Mouse (Mus musculus): ENCODE results near the gene Ripk1. TPM values are rescaled to one million over a fixed set of nuclear protein-coding genes. Genes with fewer than 3 reads are reported as not detected.

Ripk1 gene
- 1.0 and 1.5 TPM in 2 replicates for polyA plus RNA-seq (2021; fragmentation: Nextera tagmentation)
- long read RNA-seq, experiment 1, transcript Ripk1-201 (11 exons, 3,266 nt), result major isoform, 6 of 7 reads
- long read RNA-seq, experiment 1, partial matches to known transcripts, result 0 of 7 reads
- long read RNA-seq, experiment 1, other reads (novel, unspliced or antisense), result 1 of 7 reads
- long read RNA-seq, experiment 2, partial matches to known transcripts, result 1 of 1 reads
- long read RNA-seq, experiment 2, other reads (novel, unspliced or antisense), result 0 of 1 reads

DNA sequence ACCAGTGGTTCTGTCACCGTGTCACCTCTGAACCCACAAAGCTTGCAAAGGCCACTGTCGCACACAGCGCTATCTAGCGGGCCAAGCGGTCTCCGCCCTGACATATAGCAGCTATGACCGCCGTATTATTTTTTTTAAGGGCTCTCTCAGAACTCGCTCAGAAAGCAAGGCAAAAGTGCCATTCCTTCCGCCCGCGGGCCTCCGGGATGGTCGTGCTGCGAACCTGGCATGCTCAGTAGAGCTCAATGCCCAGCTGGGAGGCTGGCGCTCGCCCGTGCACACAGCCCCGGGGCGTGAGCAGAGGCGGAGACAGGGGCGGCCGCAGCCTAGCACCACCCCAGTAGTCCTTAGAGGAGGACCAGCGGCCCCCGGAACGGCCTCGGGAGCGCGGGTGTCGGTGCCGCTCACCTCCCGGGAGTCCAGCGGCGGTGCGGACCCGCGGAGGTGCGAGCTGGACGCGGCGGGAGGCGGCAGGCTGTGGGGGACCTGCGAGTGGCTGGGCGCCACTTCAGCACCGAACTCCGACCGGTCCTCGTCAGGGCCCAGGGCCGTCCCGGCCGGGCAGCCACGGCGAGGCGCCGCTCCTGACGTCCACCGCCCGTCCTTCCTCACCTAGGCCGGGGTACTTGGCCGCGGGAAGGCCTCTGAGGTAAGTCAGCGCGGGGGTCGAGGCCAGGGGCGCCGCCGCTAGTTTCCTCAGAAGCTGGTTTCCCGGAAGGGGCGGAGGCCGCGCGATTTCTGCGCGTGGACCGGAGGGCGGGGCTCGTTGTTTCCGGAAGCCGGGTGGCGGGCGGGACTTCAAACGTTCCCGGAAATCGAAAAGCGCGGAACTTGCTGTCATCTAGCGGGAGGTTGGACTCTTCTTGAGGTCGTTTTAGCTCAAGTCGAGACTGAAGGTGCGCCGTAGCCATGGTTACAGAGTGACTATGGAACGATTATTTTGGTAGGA, at the start of gene Ripk1, which contains the start of gene Serpinb6a:
TSS of gene Ripk1 (plus strand) at position 306 of the 949 bp plus-strand sequence.
TSS of gene Serpinb6a (minus strand) at position 737 of the 949 bp plus-strand sequence.

DNA sequence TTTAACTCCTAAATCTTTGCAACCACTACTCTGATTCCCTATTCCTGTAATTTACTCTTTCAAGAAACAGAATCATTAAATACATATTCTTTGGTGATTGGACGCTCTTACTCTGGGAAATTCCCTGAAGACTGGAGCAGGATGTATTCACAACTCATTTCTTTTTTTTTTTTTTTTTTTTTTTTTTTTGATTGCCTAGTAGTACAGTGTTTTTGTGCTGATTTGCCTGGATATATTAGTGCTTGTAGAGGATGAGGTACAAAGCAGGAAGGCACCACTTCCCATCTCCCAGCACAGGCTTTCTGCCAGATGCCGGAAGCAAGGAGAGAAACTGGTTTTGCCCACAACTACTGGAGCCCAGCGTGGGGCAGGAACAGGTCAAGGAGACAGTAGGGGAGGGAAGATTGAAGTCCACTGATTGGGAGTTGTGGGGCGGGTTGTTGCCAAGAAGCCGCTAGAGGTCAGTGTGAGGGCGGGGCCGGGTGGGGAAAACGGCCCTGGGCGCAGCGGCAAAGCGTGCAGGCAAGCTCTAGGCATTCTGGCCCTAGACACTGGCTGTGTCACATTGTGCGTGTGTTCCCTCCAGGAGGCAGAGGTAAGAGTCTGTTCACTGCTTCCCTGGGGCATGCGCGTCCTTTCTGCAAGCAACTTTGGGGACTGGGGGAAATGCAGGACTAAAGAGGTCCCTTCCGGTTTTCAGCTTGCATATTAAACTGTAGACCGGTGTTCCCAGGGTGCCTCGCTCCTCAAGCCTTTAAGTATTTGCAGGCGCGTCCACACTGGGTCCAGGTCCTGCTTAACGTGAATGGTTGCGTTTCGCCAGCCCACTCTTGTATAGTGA, 37.7 kb upstream of the Ripk1 start, which contains the start of gene Nqo2:
TSS of gene Nqo2 (plus strand) at position 482 of the 841 bp plus-strand sequence.

DNA sequence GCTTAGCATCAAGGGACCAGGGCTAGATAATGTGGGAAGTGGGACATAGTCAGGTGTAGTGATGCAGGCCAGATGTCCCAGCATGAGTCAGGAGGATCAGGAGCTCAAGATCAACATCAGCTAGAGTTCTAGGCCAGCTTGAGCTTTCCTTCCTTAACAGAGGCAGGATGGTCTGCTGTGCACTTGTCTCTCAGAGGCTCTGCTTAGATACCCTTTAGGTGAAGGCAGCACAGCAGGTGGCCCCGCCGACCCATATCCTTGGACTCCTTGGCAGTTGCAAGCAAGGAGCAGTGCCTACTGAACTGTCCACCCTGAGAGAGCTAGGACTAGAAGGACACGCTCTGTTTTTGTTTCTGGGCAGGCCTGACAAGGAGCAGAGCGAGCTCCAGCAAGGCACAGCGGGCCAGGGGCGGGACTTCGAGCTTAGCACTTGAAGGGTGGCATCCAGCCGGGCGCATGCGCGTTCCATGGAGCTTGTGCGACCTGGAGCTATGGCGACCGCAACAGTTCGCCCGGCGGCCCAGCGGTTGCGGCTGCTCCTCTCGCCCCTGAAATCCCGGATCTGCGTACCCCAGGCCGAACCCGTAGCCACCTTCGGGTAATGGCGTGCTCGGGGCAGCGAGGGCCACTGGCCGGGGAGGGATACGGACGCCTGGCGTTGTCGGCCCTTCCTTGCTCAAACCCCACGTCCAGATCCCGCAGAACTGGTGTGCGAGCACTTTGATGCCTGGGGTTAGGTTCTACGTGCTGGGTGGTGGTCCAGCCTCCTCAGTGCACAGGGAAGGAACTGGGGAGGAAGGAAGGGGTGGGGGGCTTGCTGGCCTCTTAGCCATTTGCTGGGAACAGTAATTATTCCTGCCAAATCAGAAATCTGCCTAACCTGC, 35.3 kb downstream of the Ripk1 start, which contains the start of gene Bphl:
TSS of gene Bphl (plus strand) at position 426 of the 884 bp plus-strand sequence.

DNA sequence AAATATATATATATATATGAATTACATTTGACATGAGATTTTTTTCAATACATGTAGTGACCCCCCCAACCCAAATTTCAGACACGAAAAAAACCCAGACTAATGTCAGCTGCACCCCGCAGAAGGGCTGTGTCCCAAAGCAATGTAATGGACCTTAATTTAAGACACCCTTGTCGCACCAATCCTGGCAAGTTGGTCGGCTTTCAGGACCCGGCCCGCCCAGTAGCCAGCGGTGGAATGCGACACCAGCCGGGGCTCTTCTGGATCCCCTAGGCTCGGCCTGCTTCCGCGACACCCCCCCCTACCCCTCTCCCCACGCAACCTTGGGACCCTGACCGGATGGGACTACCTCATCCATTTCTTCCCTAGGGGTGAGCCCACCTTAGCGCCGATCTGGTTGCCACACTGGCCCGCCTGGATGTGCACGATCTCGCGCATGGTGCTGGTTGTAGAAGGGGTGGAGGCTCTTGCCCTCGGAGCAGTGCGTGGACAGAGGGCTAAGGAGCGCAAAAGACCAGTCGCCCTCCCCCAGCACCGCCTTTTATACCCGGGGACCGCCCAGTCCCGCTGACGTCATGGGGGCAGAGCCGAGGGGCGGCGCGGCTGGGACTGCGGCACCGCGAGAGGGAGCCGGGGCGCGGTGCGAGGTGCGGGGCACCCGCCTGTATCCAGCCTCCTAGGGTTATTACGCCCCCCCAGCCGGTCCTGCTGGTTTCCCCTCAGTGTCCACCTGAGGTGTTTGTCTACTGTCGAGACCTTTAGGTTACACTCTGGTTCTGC, 75.5 kb downstream of the Ripk1 start, which contains the start of gene Tubb2a:
TSS of gene Tubb2a (minus strand) at position 516 of the 780 bp plus-strand sequence.

Other genes starting within 250 kb of the Ripk1 start
- not detected in 2 replicates for gene Serpinb6e, start 159.0 kb upstream of the Ripk1 start, polyA plus RNA-seq (2021; fragmentation: Nextera tagmentation)
- 0.38 TPM in 1 of 2 replicates, not detected in the other for gene Serpinb6c, start 96.7 kb upstream of the Ripk1 start, polyA plus RNA-seq (2021; fragmentation: Nextera tagmentation)
- 7.5 TPM in 2 replicates for gene Nqo2, start 37.7 kb upstream of the Ripk1 start, polyA plus RNA-seq (2021; fragmentation: Nextera tagmentation)
- 57.8 and 66.9 TPM in 2 replicates for gene Serpinb6a, start 431 bp downstream of the Ripk1 start, polyA plus RNA-seq (2021; fragmentation: Nextera tagmentation)
- 80.0 and 97.1 TPM in 2 replicates for gene Bphl, start 35.2 kb downstream of the Ripk1 start, polyA plus RNA-seq (2021; fragmentation: Nextera tagmentation)
- 1,425 and 1,626 TPM in 2 replicates for gene Tubb2a, start 75.6 kb downstream of the Ripk1 start, polyA plus RNA-seq (2021; fragmentation: Nextera tagmentation)
- 19.3 and 39.7 TPM in 2 replicates for gene Tubb2b, start 128.1 kb downstream of the Ripk1 start, polyA plus RNA-seq (2021; fragmentation: Nextera tagmentation)
- 97.6 and 108 TPM in 2 replicates for gene Psmg4, start 160.6 kb downstream of the Ripk1 start, polyA plus RNA-seq (2021; fragmentation: Nextera tagmentation)